Mouse (Mus musculus): Measurements from ENCODE around the gene Tex48. TPM values are rescaled to one million over a fixed set of nuclear protein-coding genes. Genes with fewer than 3 reads are reported as not detected.

The Tex48 gene
- not detected for total RNA-seq (2023)

DNA sequence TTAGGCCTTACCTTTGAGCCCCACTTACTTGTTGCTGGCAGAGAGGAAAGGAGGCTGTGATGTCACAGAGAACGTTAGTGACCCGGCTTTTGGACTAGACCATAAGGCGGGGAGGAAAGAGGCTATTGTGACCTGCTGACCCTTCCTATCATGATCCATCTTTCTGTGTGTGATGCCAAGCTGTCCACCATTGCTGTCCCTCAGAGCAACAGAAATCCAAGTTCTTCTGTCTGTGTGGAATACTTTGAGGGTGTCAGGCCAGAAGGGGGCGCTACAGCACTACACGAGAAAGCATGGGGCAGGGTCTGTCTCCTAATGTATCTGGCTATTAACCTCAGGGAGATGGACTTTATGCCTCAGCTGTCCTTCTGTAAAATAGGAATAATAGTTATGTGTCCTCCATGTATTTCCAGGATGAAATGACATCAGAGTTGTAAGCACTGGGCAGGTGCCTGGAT is at the start of gene Tex48:
Gene Tex48 (minus strand): TSS at position 51 of the 458 bp plus-strand sequence.

DNA sequence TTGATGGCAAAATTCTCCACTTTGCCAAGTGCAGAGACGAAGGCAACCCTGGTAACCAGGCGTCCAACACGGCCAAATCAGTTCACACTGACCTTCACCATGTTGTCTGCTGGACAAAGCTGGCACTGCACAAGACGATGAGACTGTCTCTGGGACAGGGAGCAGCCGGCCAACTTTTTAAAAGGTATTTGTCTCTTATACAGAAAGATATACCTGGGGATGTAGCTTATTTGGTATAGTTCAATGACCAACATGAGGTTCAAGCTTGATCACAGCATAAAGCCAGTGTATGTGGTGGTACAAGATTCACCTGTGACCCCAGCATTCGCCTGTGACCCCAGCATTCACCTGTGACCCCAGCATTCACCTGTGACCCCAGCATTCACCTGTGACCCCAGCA is 41.1 kb upstream of the Tex48 start, which contains the start of gene Gm11214:
Gene Gm11214 (minus strand): TSS at position 101 of the 400 bp plus-strand sequence.

DNA sequence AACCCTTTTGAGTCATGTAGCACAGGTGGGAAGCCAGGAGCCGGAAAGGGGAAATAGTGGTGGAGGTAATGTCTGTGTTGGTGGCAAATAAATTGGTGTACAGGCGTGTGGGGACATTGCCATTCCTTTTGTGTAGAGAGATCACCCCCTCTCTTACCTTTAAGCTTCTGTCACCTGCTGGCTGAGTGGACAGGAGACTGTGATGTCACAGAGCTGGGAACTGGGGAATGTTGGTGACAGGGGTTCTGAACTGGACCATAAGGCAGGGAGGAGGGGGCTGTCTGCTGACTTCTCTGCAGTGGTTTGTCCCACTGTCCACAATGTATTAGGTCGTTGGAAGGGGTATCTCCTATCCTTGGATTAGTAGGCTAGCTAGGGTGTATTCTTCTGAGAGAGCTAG is 17.3 kb downstream of the Tex48 start, which contains the start of gene Gm11213:
Gene Gm11213 (minus strand): TSS at position 317 of the 400 bp plus-strand sequence.

DNA sequence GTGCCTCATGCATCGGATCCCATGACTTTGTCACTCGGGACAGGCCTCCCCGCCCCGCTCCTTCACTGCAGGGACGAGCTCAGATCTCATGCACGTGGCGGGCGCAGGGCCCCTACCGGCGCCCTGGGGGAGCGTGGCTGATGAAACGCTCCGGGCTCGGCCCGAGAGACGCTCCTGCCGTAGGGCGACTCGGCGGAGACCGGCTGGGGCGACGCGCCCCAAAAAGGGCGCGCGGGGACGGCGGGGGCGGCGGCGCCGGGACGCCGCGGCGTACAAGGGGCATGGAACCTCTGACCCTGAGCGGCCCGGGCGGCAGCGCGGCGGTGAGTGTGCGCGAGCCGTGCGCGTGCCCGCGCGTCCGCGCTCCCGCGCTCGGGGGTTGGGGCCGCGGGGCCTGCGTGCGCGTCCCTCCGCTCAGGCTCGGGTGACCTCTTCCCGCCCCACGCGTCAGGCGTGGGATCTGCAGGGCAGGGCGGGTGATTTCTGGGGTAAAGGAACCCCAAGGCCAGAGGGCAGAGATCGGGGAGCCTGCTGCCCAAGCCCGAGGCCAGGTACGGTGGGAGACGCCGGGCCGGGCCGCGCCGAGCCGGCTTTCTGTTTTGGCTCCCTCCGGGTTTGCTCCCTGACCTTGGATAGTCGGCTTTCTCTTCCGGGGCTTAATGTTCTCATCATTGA is 63.7 kb downstream of the Tex48 start, which contains the start of gene Tmem268:
Gene Tmem268 (plus strand): TSS at position 375 of the 675 bp plus-strand sequence.

Other genes with a start within 250 kb of the Tex48 start
- 100 to 1,000 TPM; 272 to 376 TPM for gene Akna, start 219.1 kb downstream of the Tex48 start, total RNA-seq (2023)
- gene Whrn, start 126.4 kb downstream of the Tex48 start, total RNA-seq (2023), result 10 to 100 TPM; 62.7 to 74.4 TPM
- gene Atp6v1g1, start 77.7 kb downstream of the Tex48 start, total RNA-seq (2023), result 10 to 100 TPM; 83.2 to 83.3 TPM
- 10 to 100 TPM; 16.7 to 19.1 TPM for gene Tmem268, start 63.6 kb downstream of the Tex48 start, total RNA-seq (2023)
- gene Gm11213, start 17.2 kb downstream of the Tex48 start, total RNA-seq (2023), result not detected
- gene Gm11214, start 41.0 kb upstream of the Tex48 start, total RNA-seq (2023), result not detected
- not detected for gene Tnfsf15, start 122.7 kb upstream of the Tex48 start, total RNA-seq (2023)
- under 1 TPM; 0.15 to 0.27 TPM for gene Tnfsf8, start 238.9 kb upstream of the Tex48 start, total RNA-seq (2023)